Mouse (Mus musculus) retina, postnatal 1 day (tissue): ENCODE data around the gene Olfr354.

Experiments
- DNase-seq: peaks from one replicate; pipeline ENCODE4 v3.0.0-alpha.2; 2012

Gene Olfr354

GRCm38 (mm10) chr2:36905380-36905779 lies at the start of gene Olfr354:
Gene Olfr354 (plus strand): TSS chr2:36905680.
- no peak for DNase-seq

- DNase-seq = no peak
These were observed 42.9 kb upstream of the Olfr354 start, which contains the start of gene Olfr351 for GRCm38 (mm10) chr2:36862560-36862959. Gene Olfr351 (minus strand): TSS chr2:36862660.

GRCm38 (mm10) chr2:36868160-36868559 lies 37.3 kb upstream of the Olfr354 start, which contains the start of gene Olfr352:
Gene Olfr352 (plus strand): TSS chr2:36868460.
- DNase-seq = no peak

- no peak for DNase-seq
These were observed 12.6 kb upstream of the Olfr354 start, which contains the start of gene Olfr353 for GRCm38 (mm10) chr2:36892836-36893235. Gene Olfr353 (minus strand): TSS chr2:36892936.

GRCm38 (mm10) chr2:36897114-36897513 lies 8.4 kb upstream of the Olfr354 start:
- no peak for DNase-seq

- no peak for DNase-seq
These were observed 23.3 kb downstream of the Olfr354 start, which contains the start of gene Olfr355 for GRCm38 (mm10) chr2:36928797-36929196. Gene Olfr355 (minus strand): TSS chr2:36928897.

GRCm38 (mm10) chr2:36936821-36937220 lies 31.3 kb downstream of the Olfr354 start, which contains the start of gene Olfr356:
Gene Olfr356 (plus strand): TSS chr2:36937121.
- DNase-seq = no peak
